Mouse (Mus musculus) erythroblast, adult 5-6 weeks (primary cell): ENCODE results near the gene Tuba1a. TPM values are rescaled to one million over a fixed set of nuclear protein-coding genes. Genes with fewer than 3 reads are reported as not detected.
"Not testable (repeated sequence)": the region's sequence is repeated elsewhere in the genome, so short reads cannot be mapped to it uniquely, and the experiment has no call there.

Source experiments
- ATAC-seq: replicated peaks from 2 replicates; pipeline ENCODE4 v1.8.0; 2016; ENCODE audit warnings: moderate number of reproducible peaks, mild to moderate bottlenecking, moderate TSS enrichment, inconsistent platforms; ENCODE audit not compliant: poor library complexity, low FRiP score, severe bottlenecking
- total RNA-seq, 2 experiments: library from RNA; stranded (forward) in 1 of 2; stranded (reverse) in 1 of 2; fragments of 150-400 nt in 1 of 2; fragments of 200-764, 138-1000 nt in 1 of 2; gene quantifications; 2 replicates each; pipeline versions ENCODE4 v1.2.3 to v1.2.4; 2015 to 2017; ENCODE audit warnings: low replicate concordance in 2 of 2

Gene Tuba1a
- total RNA-seq, 2 experiments from 2014 or later: 5.9 to 19.6 TPM

DNA sequence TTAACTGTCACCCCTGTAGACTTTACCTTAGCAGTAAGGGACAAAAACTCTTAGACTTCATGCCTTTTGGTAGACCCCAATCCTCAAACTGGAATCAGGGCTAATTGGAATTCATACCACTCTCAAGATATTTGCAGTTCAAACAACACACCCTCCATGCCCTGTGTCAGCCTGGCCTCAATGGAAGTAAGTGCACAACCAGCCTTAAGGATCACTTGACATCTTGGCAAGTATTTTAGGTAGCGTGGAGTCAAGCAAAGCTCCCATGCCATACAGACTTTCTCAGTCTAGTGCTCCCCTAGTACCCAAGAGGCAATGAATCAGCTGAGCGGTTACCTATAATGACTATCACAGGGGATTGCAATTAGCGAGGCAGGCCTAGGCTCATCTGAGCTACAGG is 22.5 kb downstream of the Tuba1a start:
- no peak for ATAC-seq

DNA sequence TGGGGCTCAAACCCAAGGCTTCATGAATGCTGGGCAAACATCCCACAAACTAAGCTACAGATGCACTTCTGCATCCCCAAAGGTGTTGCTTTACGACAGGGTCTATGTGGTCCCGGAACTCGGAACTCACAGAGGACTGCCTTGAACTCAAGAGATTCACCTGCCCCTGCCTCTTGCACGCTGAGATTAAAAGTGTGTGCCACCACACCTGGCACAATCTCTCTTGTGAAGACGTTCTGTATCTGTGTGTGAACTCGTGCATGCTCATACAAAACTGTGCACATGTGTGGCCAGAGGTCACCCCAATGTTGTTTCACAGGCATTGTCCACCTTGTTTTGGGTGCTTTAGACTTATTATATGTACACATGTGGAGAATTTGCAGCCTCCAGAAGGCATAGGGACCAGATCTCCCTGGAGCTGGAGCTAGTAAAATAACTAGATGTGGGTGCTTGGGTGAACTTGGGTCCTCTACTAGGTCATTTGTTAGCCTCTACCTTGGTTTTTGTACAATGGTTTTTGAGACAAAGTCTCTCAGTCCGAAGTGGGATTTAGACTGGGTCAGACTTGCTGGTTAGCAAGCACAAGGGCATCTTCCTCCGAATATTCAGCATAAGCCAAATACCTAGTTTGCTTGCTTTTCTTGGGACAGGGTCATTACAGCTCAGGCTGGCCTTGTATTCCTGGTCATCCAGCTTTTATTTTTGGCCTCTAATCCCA is 23.3 kb downstream of the Tuba1a start:
- no peak for ATAC-seq

DNA sequence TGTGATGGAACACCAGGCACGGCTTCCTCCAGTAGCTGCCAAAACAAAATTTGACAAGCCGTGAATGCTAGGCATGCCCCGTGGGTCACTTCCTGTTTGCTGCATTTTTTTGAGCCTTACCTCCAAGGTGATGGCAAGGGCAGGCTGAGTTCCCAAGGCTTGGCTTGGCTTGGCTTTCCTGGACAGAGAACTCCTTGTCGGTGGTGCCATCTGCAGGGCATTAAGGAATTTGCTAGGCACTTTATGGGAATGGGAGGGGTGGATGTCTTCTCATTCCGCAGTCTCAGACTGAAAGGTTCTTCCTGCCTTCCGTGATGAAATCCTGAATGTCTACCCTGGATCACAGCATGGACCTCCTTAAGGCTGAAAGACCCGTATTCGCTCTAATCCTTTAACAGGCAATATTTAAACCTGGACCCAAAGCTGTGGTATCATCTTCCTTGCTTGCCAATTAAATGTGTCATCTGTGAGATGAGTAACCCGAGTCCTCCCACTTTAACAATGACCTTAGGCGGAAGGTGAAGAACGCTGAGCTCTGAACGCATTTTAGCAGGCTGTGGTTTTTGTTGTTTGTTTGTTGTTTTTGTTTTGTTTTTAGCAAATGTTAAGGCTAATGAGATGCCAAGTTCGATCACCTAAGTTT is 24.8 kb downstream of the Tuba1a start:
- no peak for ATAC-seq

DNA sequence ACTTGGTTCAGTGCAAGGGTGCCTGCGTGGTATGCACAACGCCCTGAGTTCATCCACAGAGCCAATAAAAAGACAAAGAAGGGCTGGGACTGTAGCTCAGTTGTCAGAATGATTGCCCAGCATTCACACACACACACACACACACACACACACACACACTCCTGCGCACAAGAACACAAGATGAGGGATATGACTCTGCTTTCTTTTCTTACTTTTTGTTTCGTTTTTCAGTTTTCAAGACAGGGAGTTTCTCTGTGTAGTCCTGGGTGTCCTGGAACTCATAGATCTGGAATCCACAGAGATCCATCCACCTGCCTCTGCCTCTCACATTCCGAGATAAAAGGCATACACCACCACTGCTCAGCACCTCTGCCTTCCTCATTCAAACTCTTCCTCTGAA is 25.9 kb downstream of the Tuba1a start:
- no peak for ATAC-seq

DNA sequence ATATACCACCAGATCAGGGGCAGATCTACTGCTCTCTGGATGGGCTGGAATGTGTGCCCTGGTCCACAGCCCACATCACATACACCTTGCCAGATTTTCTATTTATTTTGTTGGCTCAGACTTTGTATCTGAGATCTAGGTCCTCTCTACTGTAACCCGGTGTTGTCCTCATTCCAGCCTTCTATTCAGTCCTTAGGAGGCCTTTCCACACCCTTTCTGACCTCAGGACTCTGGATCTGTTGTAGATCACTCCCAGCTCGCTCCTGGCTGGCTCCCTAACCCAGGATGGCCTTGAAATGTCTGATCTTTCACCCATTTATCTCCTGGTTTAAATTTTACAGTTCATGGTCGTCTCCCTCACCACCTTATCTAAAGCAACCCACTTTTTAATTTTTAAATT is 28.8 kb downstream of the Tuba1a start:
- ATAC-seq: no peak

DNA sequence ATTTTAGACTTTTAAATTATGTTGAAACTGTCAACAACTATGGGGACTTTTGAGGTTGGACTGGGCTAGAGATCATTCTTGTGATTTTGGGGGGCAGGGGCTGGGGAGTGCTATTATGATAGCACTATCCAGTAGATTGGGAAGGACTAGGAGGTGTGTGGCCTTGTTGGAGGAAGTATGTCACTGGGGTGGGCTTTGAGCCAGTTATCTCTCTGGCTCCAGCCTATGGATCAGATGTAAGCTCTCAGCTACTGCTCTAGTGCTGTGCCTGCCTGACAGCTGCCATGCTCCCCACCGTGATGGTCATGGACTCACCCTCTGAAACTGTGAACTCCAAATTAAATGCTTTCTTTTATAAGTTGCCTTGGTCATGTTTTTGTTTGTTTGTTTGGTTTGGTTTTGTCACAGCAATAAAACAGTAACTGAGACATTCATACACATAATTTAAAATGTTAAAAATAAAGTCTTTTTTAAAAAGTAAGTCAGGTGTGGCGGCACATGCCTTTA is 30.4 kb downstream of the Tuba1a start:
- no peak for ATAC-seq

DNA sequence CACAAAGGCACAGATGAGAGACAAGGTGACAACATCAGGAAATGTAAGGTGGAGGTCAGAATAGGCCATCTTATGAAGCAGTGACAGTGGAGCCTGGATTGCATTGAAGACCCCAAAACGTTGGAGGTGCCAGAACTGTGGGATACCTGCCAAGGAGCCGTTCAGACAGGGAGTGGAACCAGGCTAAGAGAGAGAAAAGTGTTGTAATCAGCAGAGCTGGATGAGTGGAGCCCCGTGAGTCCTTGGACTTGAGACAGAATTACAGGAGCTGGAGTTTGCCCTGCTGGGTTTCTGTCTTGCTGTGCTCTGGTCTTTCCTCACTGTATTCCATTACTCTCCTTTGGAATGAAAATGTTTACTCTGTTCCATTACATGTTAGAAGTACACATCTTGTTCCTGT is 30.9 kb downstream of the Tuba1a start:
- ATAC-seq: no peak

DNA sequence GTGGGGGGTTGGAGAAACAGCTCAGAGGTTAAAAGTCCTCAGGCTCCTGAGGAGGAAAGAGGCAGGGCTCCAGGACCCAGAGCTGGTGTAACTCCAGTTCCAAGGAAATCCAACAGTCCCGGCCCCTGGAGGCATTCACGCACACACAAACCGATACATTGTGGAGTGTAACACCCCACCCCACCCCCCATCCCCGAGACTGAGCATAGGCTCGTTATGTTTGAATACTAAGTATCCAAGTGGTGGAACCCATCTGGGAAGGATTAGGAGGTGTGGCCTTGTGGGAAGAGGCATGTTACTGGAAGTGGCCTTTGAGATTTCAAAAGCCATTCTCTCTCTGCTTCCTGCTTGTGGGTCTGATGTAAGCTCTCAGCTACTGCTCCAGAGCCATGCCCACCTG is 32.0 kb downstream of the Tuba1a start:
- ATAC-seq: no peak

DNA sequence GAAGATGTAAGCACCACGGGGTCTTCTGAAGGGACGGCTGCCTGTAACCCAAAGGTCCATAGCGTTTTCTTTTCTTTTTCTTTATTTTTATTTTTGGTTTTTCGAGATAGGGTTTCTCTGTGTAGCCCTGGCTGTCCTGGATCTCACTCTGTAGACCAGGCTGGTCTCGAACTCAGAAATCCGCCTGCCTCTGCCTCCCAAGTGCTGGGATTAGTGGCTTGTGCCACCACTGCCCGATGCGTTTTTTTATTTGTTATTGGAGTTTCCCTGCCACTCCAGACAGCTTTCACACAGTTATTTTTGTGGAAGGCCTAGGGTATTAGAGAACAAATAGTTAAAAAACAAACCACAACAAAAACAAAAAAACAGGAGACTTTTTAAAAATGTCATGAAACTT is 35.0 kb downstream of the Tuba1a start:
- not testable (repeated sequence) for ATAC-seq

DNA sequence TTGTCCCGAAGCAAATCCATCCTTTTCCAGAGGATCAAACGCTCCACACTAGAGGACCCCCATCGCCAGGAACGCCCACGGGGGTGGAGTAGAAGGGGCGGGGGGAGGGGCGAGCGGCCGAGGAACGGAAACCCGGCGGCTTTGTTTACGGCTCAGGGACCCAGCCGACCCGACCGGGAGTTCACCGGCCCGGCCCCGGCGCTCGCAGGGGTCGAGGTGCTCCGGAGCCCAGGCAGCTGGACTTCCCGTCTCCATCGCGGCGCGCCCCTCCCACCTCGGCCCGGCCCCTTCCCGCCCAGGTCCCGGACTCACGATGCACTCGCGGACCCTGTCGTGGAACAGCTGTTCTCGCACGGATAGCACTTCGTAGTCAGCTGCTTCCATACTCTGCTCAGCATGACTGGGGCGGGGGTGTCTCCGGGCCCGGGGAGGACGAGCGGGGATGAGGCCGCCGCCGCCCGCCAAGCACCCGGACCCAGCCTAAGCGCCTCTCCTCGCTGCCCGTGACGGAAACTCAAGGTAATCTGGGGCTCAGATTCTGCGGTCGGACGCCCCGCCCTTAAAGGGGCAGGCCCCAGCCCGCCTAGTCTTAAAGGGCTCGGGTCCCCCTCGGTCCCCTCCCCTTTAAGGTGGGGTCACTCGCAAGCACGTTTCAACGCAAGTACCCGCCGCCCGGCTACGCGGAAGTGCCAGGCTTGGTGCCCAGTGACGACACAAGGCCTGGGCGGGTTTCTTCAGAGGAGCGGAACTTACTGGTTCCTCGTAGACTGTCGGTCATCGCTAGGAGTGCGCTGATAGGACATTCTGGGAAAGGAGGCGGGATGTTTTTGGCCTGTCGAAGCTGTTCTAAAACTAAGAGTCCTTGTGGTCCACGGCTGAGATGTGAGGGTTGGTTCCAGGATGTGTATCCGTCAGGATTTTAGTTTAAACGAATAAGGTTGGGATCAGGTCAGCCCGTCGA is 35.7 kb downstream of the Tuba1a start, which contains the start of gene Lmbr1l:
TSS of gene Lmbr1l (minus strand) at position 694 of the 961 bp plus-strand sequence.
- ATAC-seq: peak; percentile 98

DNA sequence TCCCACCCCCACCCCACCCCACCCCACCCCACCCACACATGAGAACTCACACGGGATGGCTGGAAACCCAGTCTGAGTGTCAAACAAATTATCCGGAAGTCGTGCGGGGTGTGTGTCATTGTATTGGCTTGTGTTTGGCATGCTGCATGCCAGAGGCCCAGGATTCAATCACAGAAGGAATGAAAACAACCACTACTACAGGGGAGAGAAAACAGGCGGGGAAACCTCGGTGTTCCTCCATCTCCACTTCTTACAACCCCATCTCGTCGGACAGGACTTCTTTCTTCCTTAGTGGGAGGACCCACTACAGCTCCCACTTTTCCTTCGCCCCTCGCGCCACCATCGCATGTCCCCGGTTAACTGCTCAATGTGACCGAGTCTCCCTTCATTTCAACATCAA is 36.4 kb downstream of the Tuba1a start:
- no peak for ATAC-seq

DNA sequence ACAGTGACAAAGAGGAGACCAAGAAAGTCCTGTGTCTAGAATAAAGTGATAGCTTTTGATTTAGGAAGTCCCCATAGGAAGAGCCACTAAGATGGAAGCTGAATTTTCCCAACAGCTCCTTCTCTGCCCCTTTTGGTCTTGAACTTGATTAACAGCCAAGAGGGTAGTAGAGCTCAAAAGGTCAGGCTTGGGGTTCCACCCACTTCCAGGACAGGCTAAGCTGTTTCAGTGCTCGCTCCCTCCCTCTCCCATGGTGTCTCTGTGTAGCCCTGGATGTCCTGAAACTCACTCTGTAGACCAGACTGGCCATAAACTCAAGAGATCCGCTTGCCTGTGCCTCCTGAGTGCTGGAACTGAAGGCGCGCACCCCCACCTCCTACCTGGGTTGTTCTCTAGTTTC is 37.5 kb downstream of the Tuba1a start:
- no peak for ATAC-seq

DNA sequence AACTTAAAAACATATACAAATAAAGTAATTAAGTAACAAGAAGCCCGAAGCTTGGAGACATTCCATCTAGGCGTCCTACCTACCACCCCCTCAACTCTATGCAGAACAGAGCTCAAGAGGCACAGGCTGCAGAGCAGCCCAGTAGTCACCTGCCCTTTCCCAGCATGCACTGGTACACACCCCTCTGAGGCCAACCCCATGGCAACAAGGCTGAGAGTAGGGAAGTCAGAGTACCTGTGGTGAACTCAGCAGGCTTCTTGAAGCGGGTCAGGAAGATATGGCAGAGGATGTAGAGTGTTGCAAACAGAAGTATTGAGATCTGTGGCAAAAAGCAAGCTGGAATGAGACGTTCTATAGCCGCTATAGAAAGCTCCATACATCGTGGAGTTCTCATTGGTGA is 38.6 kb downstream of the Tuba1a start:
- no peak for ATAC-seq

DNA sequence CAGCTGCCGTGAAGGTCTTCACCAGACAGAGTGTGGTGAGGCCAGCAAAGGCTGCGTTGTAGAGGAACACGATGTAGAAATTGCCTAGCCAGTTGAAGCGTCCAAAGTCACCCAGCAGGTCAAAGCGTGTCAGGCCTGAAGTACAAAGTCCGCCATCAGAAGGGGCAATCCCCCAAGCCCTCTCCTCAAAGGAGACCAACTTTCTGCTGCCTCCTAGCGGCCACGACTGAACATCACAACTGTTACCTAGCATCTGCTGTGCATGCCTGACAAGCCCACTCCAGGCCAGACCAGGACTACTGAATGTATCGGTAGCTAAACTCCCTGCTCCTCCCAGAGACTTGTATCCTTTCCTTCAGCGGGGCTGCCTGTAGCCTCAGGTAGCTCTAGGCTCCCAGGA is 48.8 kb downstream of the Tuba1a start:
- peak; percentile 54; the same call in 1 of the 2 replicates for ATAC-seq

DNA sequence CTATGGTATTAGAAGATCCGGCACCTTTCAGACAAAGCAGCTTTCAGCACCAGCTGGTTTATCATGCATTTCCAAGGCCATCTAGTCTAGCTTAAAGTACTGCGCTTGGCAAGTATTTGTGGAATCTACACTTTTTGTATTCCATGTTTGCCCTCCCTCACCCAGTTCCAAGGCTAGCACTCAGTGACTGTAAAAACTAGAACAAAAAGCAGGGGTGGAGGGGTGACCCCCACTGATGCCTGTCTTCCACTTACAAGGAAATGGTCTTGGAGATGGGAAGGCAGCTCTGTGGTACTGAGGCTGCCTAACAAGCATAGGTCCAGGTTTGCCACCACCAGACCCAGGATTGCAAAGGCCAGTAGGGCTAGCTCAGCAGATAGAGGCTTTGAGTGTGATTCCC is 50.9 kb downstream of the Tuba1a start:
- ATAC-seq: no peak

DNA sequence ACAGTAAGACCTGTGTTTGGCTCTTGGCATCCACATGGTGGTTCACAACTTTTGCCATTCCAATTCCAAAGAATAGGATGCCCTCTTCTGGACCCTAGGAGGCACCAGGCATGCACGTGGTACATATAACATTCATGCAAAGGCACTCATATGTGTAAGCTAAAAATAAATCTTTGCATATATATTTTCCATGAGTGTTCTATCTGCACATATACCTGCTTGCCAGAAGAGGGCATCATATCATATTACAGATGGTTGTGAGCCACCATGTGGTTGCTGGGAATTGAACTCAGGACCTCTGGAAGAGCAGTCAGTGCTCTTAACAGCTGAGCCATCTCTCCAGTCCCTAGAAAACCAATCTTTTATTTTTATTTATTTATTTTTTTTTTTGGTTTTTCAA is 52.0 kb downstream of the Tuba1a start:
- no peak for ATAC-seq
